In the genomic region with DNA sequence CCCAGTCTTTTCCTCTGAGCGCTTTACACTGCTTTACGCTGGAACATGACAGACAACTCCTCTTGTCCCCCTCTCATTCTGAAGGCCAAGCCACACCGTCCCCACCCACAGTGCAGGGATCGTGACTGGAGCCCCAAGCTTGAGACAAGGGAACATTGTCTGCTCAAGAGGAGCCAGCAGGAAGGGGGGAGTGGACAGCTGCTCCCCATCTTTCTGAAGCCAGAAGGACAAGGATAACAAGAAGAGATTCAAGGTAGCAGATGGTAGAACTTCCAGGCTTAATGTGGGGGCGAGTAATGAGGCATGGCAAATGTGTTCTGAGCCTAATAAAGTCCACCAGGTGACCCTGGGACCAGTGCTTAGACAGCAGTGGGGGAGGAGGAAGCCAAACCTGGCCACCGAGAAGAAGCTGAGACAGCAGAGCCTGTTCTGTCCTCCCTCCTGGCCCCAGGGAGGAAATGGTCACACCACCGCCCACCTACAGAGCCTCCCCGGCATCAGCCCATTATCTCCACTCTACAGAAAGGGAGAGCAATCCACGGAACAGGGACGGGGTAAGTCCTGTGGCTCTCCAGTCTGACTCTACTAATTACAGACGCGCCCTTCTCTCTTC, we compare ENCODE assay signal across 8 mouse cellular contexts. TPM values are rescaled to one million over a fixed set of nuclear protein-coding genes. Genes with fewer than 3 reads are reported as not detected.
A peak's percentile ranks its signal among the peaks of the same experiment; 100 is the strongest.
DNase-seq lines count a peak whose midpoint lies in the region; ATAC-seq lines count a peak whose summit lies in the region.

No protein-coding gene starts in this region.

- H3K4me2 ChIP-seq in heart, embryonic 13.5 days: peak overlapping the region; percentile 83
- H3K4me2 ChIP-seq in hindbrain, embryonic 15.5 days: peak overlapping the region; percentile 87
- H3K4me2 ChIP-seq in limb, embryonic 15.5 days: peak overlapping the region; percentile 87

- H3K9me3 ChIP-seq in heart, embryonic 13.5 days: no peaks in the 10 kb centered on the region
- H3K9me3 ChIP-seq in hindbrain, embryonic 15.5 days: no peaks in the 10 kb centered on the region
- H3K9me3 ChIP-seq in limb, embryonic 15.5 days: no peaks in the 10 kb centered on the region

- peak overlapping the region; percentile 97 for H3K9ac ChIP-seq in heart, embryonic 13.5 days
- H3K9ac ChIP-seq in hindbrain, embryonic 15.5 days: no peak overlapping the region
- H3K9ac ChIP-seq in limb, embryonic 15.5 days: peak overlapping the region; percentile 24

- no peak for DNase-seq in heart, adult 11 months
- no peak for DNase-seq in adrenal gland, postnatal 36 days

- 16% methylated on average over 12 of the region's 12 CpGs for WGBS in heart, embryonic 13.5 days
- WGBS in hindbrain, embryonic 15.5 days: 34% methylated on average over 12 of the region's 12 CpGs
- 20% methylated on average over 12 of the region's 12 CpGs for WGBS in limb, embryonic 15.5 days

- peaks cover 24% of the 10 kb centered on the region for H3K36me3 ChIP-seq in heart, embryonic 13.5 days
- no peaks in the 10 kb centered on the region for H3K36me3 ChIP-seq in hindbrain, embryonic 15.5 days
- H3K36me3 ChIP-seq in limb, embryonic 15.5 days: peaks cover 29% of the 10 kb centered on the region

- H3K27me3 ChIP-seq in heart, embryonic 13.5 days (replicated peaks): no peaks in the 10 kb centered on the region
- H3K27me3 ChIP-seq in hindbrain, embryonic 15.5 days: peaks cover 20% of the 10 kb centered on the region
- H3K27me3 ChIP-seq in limb, embryonic 15.5 days: no peaks in the 10 kb centered on the region

- ATAC-seq in heart, embryonic 13.5 days (ENCODE audit: extremely low read depth, insufficient number of reproducible peaks, low FRiP score, low TSS enrichment): no peak
- ATAC-seq in hindbrain, embryonic 15.5 days (ENCODE audit: low FRiP score, low read depth): no peak
- ATAC-seq in limb, embryonic 15.5 days (ENCODE audit: insufficient number of reproducible peaks, low FRiP score, low TSS enrichment, low read depth): no peak
- ATAC-seq in megakaryocyte-erythroid progenitor cell, adult 5-6 weeks (replicated peaks; ENCODE audit: low FRiP score, low TSS enrichment, poor library complexity, severe bottlenecking): no peak
- no peak for ATAC-seq in granulocyte monocyte progenitor cell, adult 5-6 weeks (replicated peaks; ENCODE audit: poor library complexity, severe bottlenecking)

- H3K4me1 ChIP-seq in heart, embryonic 13.5 days: peaks cover 91% of the 10 kb centered on the region
- peaks cover 5% of the 10 kb centered on the region; the same call in 1 of the 2 replicates for H3K4me1 ChIP-seq in brown adipose tissue, adult 24 weeks (ENCODE audit: control insufficient read depth, insufficient read depth, insufficient read length, low read length)
- peaks cover 57% of the 10 kb centered on the region for H3K4me1 ChIP-seq in hindbrain, embryonic 15.5 days (replicated peaks)
- H3K4me1 ChIP-seq in limb, embryonic 15.5 days: peaks cover 93% of the 10 kb centered on the region

- peak overlapping the region; percentile 70 for H3K27ac ChIP-seq in heart, embryonic 13.5 days (replicated peaks)
- H3K27ac ChIP-seq in brown adipose tissue, adult 24 weeks (replicated peaks; ENCODE audit: low read depth, low read length): peak overlapping the region; percentile 16; the same call in 1 of the 2 replicates
- no peak overlapping the region for H3K27ac ChIP-seq in hindbrain, embryonic 15.5 days (replicated peaks)
- H3K27ac ChIP-seq in limb, embryonic 15.5 days: 0 out of 2 replicates have a peak overlapping the region, but pooled peaks have one; percentile 2

- peak overlapping the region; percentile 84 for H3K4me3 ChIP-seq in heart, embryonic 13.5 days
- H3K4me3 ChIP-seq in brown adipose tissue, adult 24 weeks (ENCODE audit: insufficient read depth, low read depth, low read length): peak overlapping the region; percentile 67
- peak overlapping the region; percentile 17 for H3K4me3 ChIP-seq in hindbrain, embryonic 15.5 days
- peak overlapping the region; percentile 81 for H3K4me3 ChIP-seq in limb, embryonic 15.5 days

RNA-seq across cellular contexts. Expression of a gene that starts 5.5 kb away (rescaled TPM):
- polyA plus RNA-seq in heart, embryonic 13.5 days (2015; fragmentation: Nextera tagmentation; extraction: Ambion mirVana): 5.2 and 5.7 TPM in 2 replicates
- polyA plus RNA-seq in brown adipose tissue, adult 24 weeks (2012; ENCODE audit: insufficient read depth, insufficient read length, missing spikeins): 2.5 and 3.3 TPM in 2 replicates
- polyA plus RNA-seq in hindbrain, embryonic 15.5 days (2015; fragmentation: Nextera tagmentation; extraction: Ambion mirVana): 12.9 and 14.6 TPM in 2 replicates
- 8.0 and 8.5 TPM in 2 replicates for polyA plus RNA-seq in limb, embryonic 15.5 days (2015; fragmentation: Nextera tagmentation; extraction: Ambion mirVana)
- total RNA-seq in megakaryocyte-erythroid progenitor cell, adult 5-6 weeks (2014; fragmentation: Nextera tagmentation): not detected in 2 replicates
- not detected in 2 replicates for total RNA-seq in megakaryocyte-erythroid progenitor cell, adult 5-6 weeks (2017)
- 0.30 TPM in 1 of 2 replicates, not detected in the other for total RNA-seq in granulocyte monocyte progenitor cell, adult 5-6 weeks (2014; fragmentation: Nextera tagmentation)
- not detected in 2 replicates for total RNA-seq in granulocyte monocyte progenitor cell, adult 5-6 weeks (2017)
- 10 to 100 TPM; 63.3 to 69.0 TPM for total RNA-seq in adrenal gland, postnatal 36 days (2021)

RNA-seq across cellular contexts. Expression of a gene that starts 48.0 kb away (rescaled TPM):
- 4.3 and 4.6 TPM in 2 replicates for polyA plus RNA-seq in heart, embryonic 13.5 days (2015; fragmentation: Nextera tagmentation; extraction: Ambion mirVana)
- polyA plus RNA-seq in brown adipose tissue, adult 24 weeks (2012; ENCODE audit: insufficient read depth, insufficient read length, missing spikeins): 3.7 and 4.5 TPM in 2 replicates
- 3.2 and 4.4 TPM in 2 replicates for polyA plus RNA-seq in hindbrain, embryonic 15.5 days (2015; fragmentation: Nextera tagmentation; extraction: Ambion mirVana)
- 6.0 and 7.9 TPM in 2 replicates for polyA plus RNA-seq in limb, embryonic 15.5 days (2015; fragmentation: Nextera tagmentation; extraction: Ambion mirVana)
- not detected in 2 replicates for total RNA-seq in megakaryocyte-erythroid progenitor cell, adult 5-6 weeks (2014; fragmentation: Nextera tagmentation)
- total RNA-seq in megakaryocyte-erythroid progenitor cell, adult 5-6 weeks (2017): not detected in 2 replicates
- not detected in 2 replicates for total RNA-seq in granulocyte monocyte progenitor cell, adult 5-6 weeks (2014; fragmentation: Nextera tagmentation)
- total RNA-seq in granulocyte monocyte progenitor cell, adult 5-6 weeks (2017): 0.17 TPM in 1 of 2 replicates, not detected in the other
- total RNA-seq in adrenal gland, postnatal 36 days (2021): 1 to 10 TPM; 3.8 to 6.7 TPM

Comparison
In these comparisons a context has a peak if more than half of its experiments do, and no peak if none do; other contexts are left out.
1. H3K4me3 ChIP-seq: peak in every context shown above with its lines; median percentile 84 in heart, embryonic 13.5 days; 81 in limb, embryonic 15.5 days; 67 in brown adipose tissue, adult 24 weeks; 17 in hindbrain, embryonic 15.5 days.